Mouse (Mus musculus) liver, embryonic 12.5 days (tissue): ENCODE data around the gene Egr4. TPM values are rescaled to one million over a fixed set of nuclear protein-coding genes. Genes with fewer than 3 reads are reported as not detected.

Experiments used
- ATAC-seq: fragments of 200-750 bp; cut with Nextera tagmentation; 2 replicates; pipeline ENCODE4 v1.8.0; 2017; ENCODE audit warnings: moderate number of reproducible peaks, mild to moderate bottlenecking, moderate library complexity
- H3K27ac ChIP-seq: fragments of 300-500 bp; sonication (generic); 2 replicates; pipeline ENCODE4 v1.5.1; 2016; ENCODE audit warnings: mild to moderate bottlenecking
- H3K27me3 ChIP-seq: fragments of 300-500 bp; sonication (generic); replicated peaks from 2 replicates; pipeline ENCODE4 v1.6.1; 2016; ENCODE audit warnings: mild to moderate bottlenecking, moderate library complexity
- H3K36me3 ChIP-seq: fragments of 300-500 bp; sonication (generic); 2 replicates; pipeline ENCODE4 v1.6.1; 2016; ENCODE audit warnings: mild to moderate bottlenecking, moderate library complexity
- H3K4me1 ChIP-seq: fragments of 300-500 bp; sonication (generic); 2 replicates; pipeline ENCODE4 v1.6.1; 2016
- H3K4me2 ChIP-seq: fragments of 300-500 bp; sonication (generic); 2 replicates; pipeline ENCODE4 v1.6.1; 2016; ENCODE audit warnings: mild to moderate bottlenecking, moderate library complexity
- H3K4me3 ChIP-seq: fragments of 300-500 bp; sonication (generic); 2 replicates; pipeline ENCODE4 v1.5.1; 2016; ENCODE audit warnings: mild to moderate bottlenecking, moderate library complexity
- H3K9ac ChIP-seq: fragments of 300-500 bp; sonication (generic); 2 replicates; pipeline ENCODE4 v1.6.1; 2016; ENCODE audit warnings: mild to moderate bottlenecking, moderate library complexity
- H3K9me3 ChIP-seq: fragments of 300-500 bp; sonication (generic); replicated peaks from 2 replicates; pipeline ENCODE4 v1.6.1; 2016; ENCODE audit warnings: mild to moderate bottlenecking, moderate library complexity
- WGBS: fragments of 180-500 bp; shearing (Covaris S2); methylation state at CpG from one replicate; pipeline ENCODE4 v1.1.7; 2016; ENCODE audit not compliant: insufficient replicate concordance; 5-methylcytosine and 5-hydroxymethylcytosine counted together
- polyA plus RNA-seq: library from polyadenylated mRNA; unstranded; fragments of >200 nt; fragmentation: Nextera tagmentation; extraction: Ambion mirVana; gene quantifications from 2 replicates; pipeline ENCODE4 v1.2.1, GENCODE M21; 2016

The Egr4 gene
- polyA plus RNA-seq, 1 experiment from 2014 or later: not detected

- H3K9me3 ChIP-seq: no peaks in the 10 kb centered on the region
- H3K4me1 ChIP-seq: peaks cover 23% of the 10 kb centered on the region
- H3K9ac ChIP-seq: no peak overlapping the region
- WGBS: 1% methylated on average over 88 of the region's 88 CpGs
- peak overlapping the region; percentile 32 for H3K4me3 ChIP-seq
- peaks cover 90% of the 10 kb centered on the region for H3K27me3 ChIP-seq
- ATAC-seq: no peak
- no peak overlapping the region for H3K27ac ChIP-seq
- peak overlapping the region; percentile 66 for H3K4me2 ChIP-seq
- H3K36me3 ChIP-seq: no peaks in the 10 kb centered on the region
Observed at GRCm38 (mm10) chr6:85511286-85512055, 1.9 kb downstream of the Egr4 start.

GRCm38 (mm10) chr6:85510476-85510875 is 2.9 kb downstream of the Egr4 start:
- 5% methylated on average over 6 of the region's 6 CpGs for WGBS
- Histone ChIP-seq H3K4me3 (no peak overlapping the region), H3K27ac (no peak overlapping the region), H3K9me3 (no peaks in the 10 kb centered on the region), H3K4me1 (peaks cover 23% of the 10 kb centered on the region), H3K27me3 (peaks cover 82% of the 10 kb centered on the region), H3K9ac (no peak overlapping the region), H3K4me2 (no peak overlapping the region), H3K36me3 (no peaks in the 10 kb centered on the region)
- no peak for ATAC-seq

- no peak overlapping the region for H3K4me3 ChIP-seq
- peaks cover 22% of the 10 kb centered on the region for H3K4me1 ChIP-seq
- 39% methylated on average over 5 of the region's 5 CpGs for WGBS
- H3K36me3 ChIP-seq: no peaks in the 10 kb centered on the region
- no peaks in the 10 kb centered on the region for H3K9me3 ChIP-seq
- H3K4me2 ChIP-seq: no peak overlapping the region
- H3K27ac ChIP-seq: no peak overlapping the region
- peaks cover 82% of the 10 kb centered on the region for H3K27me3 ChIP-seq
- H3K9ac ChIP-seq: no peak overlapping the region
- no peak for ATAC-seq
Observed at GRCm38 (mm10) chr6:85508602-85509001, 4.8 kb downstream of the Egr4 start.

DNA sequence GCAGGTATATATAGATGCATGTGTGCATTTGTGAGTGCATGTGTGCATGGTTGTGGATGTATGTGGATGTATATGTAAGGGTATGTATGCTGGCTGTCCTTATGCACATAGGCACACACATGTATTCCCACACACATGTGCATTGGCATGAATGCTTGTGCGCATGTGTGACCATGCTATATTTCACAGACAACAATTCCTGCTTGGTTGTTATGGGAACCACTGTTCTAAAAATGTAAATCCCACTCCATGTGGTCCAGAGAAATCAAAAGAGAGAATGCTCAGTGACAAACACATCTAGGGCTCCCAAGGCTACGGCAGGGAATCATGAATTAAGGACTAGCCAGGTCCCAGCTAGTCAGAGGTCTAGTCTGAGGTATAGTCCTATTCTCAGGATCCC is 8.5 kb downstream of the Egr4 start:
- no peak for ATAC-seq
- Histone ChIP-seq H3K9ac (no peak overlapping the region), H3K36me3 (no peaks in the 10 kb centered on the region), H3K4me1 (0 out of 2 replicates have a peak, but pooled peaks cover 11% of the 10 kb centered on the region), H3K4me3 (no peak overlapping the region), H3K27me3 (peaks cover 82% of the 10 kb centered on the region), H3K27ac (no peak overlapping the region), H3K9me3 (no peaks in the 10 kb centered on the region), H3K4me2 (no peak overlapping the region)
- WGBS: 66% methylated on average over 2 of the region's 2 CpGs

DNA sequence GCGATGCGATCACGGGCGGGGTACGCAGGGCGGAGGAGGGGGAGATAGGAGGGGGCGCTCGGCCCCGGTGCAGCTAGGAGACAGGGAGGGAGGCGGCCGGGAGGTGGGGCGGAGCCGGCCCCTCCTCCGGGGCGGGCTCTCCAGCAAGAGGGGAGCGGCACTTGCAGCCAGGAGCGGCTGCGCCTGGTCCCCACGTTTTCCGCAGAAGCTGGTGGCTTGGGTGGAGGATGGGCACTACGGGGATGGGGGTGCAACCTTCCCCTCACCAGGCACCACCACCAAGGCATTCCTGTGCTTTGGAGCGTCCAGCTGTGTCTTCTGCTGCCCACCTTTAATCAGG is 10.5 kb downstream of the Egr4 start, which contains the start of gene Fbxo41:
Fbxo41 (minus strand) TSS at position 84 of the 340 bp plus-strand sequence.
- Histone ChIP-seq H3K4me3 (peak within 1 kb of the TSS; percentile 57), H3K9ac (no peak within 1 kb of the TSS), H3K36me3 (no peaks in the 10 kb centered on the region), H3K27me3 (peaks cover 68% of the 10 kb centered on the region), H3K4me1 (0 out of 2 replicates have a peak, but pooled peaks cover 11% of the 10 kb centered on the region), H3K9me3 (no peaks in the 10 kb centered on the region), H3K4me2 (peak within 1 kb of the TSS; percentile 75), H3K27ac (no peak within 1 kb of the TSS)
- 0 out of 2 replicates have a peak, but pooled peaks have one; percentile 24 for ATAC-seq
- whole genome bisulfite sequencing: under 1% methylated on average over 20 of the region's 22 CpGs

- no peak overlapping the region for H3K27ac ChIP-seq
- H3K36me3 ChIP-seq: no peaks in the 10 kb centered on the region
- peaks cover 68% of the 10 kb centered on the region for H3K27me3 ChIP-seq
- H3K4me2 ChIP-seq: peak overlapping the region; percentile 75
- no peaks in the 10 kb centered on the region for H3K9me3 ChIP-seq
- WGBS: 5% methylated on average over 36 of the region's 37 CpGs
- no peak for ATAC-seq
- H3K4me1 ChIP-seq: 0 out of 2 replicates have a peak, but pooled peaks cover 11% of the 10 kb centered on the region
- H3K9ac ChIP-seq: no peak overlapping the region
- H3K4me3 ChIP-seq: peak overlapping the region; percentile 57
Observed at GRCm38 (mm10) chr6:85502103-85502910, 11.1 kb downstream of the Egr4 start.

DNA sequence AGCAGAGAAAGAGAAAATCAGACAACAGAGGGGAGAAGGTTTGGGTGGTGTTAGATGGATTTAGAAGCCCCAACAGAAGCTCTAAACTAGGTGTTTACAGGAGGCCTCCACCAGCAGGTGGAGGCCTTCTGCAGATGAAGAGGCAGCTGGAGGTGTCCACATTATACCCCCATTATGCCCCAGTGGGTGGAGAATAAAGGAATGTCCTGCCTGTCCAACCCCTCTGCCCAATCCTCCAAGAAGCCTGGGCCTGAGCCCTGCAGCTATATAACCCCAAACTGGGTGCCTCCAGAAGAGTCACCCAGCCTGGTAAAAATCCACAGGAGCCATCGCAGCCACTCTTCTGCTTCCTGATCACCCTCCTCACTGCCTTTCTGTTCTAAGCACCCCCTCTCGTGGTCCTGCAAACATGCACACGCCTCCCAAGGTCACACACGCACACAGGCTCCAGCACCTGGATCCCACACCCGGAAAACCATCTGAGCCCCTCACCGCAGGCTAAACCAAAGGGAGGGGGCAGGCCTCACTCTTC is 11.8 kb downstream of the Egr4 start:
- Histone ChIP-seq H3K9ac (no peak overlapping the region), H3K36me3 (no peaks in the 10 kb centered on the region), H3K9me3 (no peaks in the 10 kb centered on the region), H3K4me2 (no peak overlapping the region), H3K27me3 (peaks cover 63% of the 10 kb centered on the region), H3K4me1 (0 out of 2 replicates have a peak, but pooled peaks cover 11% of the 10 kb centered on the region), H3K27ac (no peak overlapping the region), H3K4me3 (no peak overlapping the region)
- no peak for ATAC-seq
- 21% methylated on average over 6 of the region's 6 CpGs for WGBS

DNA sequence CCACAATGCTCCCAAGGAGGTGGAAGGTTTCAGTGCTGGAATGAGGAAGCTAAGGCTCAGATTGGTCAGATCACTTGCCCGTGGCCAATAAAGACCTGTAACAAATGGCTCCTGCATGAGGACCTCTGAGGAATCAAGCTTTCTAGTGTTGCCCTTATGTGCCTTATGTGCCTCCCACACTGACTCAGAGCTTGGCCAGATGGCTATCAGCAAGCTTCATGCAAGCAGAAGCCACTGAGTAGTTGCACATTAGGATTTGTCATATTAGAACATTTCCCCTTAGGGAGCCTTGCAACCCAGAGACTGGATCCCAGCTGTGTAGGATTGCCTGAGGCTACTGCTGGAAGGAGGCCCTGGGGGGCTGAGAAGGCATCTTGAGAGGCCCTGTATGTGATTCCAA is 13.0 kb downstream of the Egr4 start:
- Histone ChIP-seq H3K36me3 (no peaks in the 10 kb centered on the region), H3K4me3 (no peak overlapping the region), H3K4me1 (0 out of 2 replicates have a peak, but pooled peaks cover 11% of the 10 kb centered on the region), H3K27me3 (peaks cover 60% of the 10 kb centered on the region), H3K9ac (no peak overlapping the region), H3K9me3 (no peaks in the 10 kb centered on the region), H3K4me2 (no peak overlapping the region), H3K27ac (no peak overlapping the region)
- WGBS: 52% methylated on average over 1 of the region's 1 CpGs
- no peak for ATAC-seq

GRCm38 (mm10) chr6:85498147-85498546 is 15.2 kb downstream of the Egr4 start:
- 41% methylated on average over 9 of the region's 9 CpGs for WGBS
- Histone ChIP-seq H3K27me3 (peaks cover 38% of the 10 kb centered on the region), H3K9me3 (no peaks in the 10 kb centered on the region), H3K4me1 (0 out of 2 replicates have a peak, but pooled peaks cover 11% of the 10 kb centered on the region), H3K4me2 (no peak overlapping the region), H3K27ac (no peak overlapping the region), H3K36me3 (no peaks in the 10 kb centered on the region), H3K4me3 (no peak overlapping the region), H3K9ac (no peak overlapping the region)
- ATAC-seq: no peak

GRCm38 (mm10) chr6:85496976-85497375 is 16.4 kb downstream of the Egr4 start:
- H3K4me2 ChIP-seq: no peak overlapping the region
- H3K4me3 ChIP-seq: no peak overlapping the region
- no peak for ATAC-seq
- H3K27ac ChIP-seq: no peak overlapping the region
- H3K36me3 ChIP-seq: no peaks in the 10 kb centered on the region
- H3K27me3 ChIP-seq: peaks cover 26% of the 10 kb centered on the region
- no peaks in the 10 kb centered on the region for H3K9me3 ChIP-seq
- no peak overlapping the region for H3K9ac ChIP-seq
- H3K4me1 ChIP-seq: 0 out of 2 replicates have a peak, but pooled peaks cover 2% of the 10 kb centered on the region

DNA sequence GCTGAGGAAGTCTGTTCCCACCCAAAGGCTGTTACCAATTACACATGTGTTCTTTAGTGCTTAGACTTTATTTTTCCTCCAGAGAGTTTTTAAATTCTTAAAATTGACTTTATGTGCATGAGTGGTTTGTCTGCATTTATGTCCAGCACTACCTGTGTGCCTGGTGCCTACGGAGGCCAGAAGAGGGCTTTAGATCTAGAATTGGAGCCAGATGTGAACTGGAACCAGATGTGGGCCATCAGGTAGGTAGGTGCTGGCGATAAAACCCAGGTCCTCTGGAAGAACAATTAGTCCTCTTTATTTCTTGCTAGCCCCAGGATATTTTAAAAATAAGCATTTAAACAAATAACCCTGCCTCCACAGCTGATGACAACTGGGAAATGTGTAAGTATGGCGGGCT is 21.8 kb downstream of the Egr4 start:
- WGBS: 66% methylated on average over 3 of the region's 3 CpGs
- H3K9ac ChIP-seq: no peak overlapping the region

DNA sequence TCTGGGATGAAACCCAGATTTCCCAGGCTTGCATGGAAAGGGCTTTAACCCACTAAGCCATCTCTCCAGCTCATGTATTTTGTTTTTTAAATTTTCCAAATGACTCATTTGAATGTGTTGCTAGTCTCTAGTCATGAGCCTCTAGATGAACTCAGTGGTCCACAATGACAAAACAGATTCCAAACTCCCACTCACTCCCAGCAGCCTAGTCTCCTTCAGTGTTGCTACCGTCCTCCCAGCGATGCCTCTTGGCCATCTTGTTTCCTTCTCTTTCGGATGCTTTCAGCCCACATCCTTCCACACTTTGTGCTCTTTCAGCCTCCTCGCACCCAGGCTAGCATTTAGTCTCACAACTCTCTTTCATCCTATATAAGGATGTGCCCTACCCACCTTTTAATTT is 23.1 kb downstream of the Egr4 start:
- 56% methylated on average over 4 of the region's 4 CpGs for WGBS
- no peak overlapping the region for H3K4me2 ChIP-seq
- no peak for ATAC-seq

More for the DNA sequence above, 21.8 kb downstream of the Egr4 start:
- no peak for ATAC-seq
- H3K27ac ChIP-seq: no peak overlapping the region
- H3K4me2 ChIP-seq: no peak overlapping the region
- H3K4me3 ChIP-seq: no peak overlapping the region
- H3K36me3 ChIP-seq: no peaks in the 10 kb centered on the region
- no peaks in the 10 kb centered on the region for H3K9me3 ChIP-seq
- peaks cover 7% of the 10 kb centered on the region for H3K27me3 ChIP-seq
- no peaks in the 10 kb centered on the region for H3K4me1 ChIP-seq

More for the DNA sequence above, 23.1 kb downstream of the Egr4 start:
- no peaks in the 10 kb centered on the region for H3K36me3 ChIP-seq
- no peak overlapping the region for H3K4me3 ChIP-seq
- no peak overlapping the region for H3K9ac ChIP-seq
- H3K27ac ChIP-seq: no peak overlapping the region
- peaks cover 20% of the 10 kb centered on the region for H3K27me3 ChIP-seq
- no peaks in the 10 kb centered on the region for H3K9me3 ChIP-seq
- H3K4me1 ChIP-seq: no peaks in the 10 kb centered on the region
